Mouse (Mus musculus) lung, embryonic 14.5 days (tissue): Measurements from ENCODE around the gene Syngr3. TPM values are rescaled to one million over a fixed set of nuclear protein-coding genes. Genes with fewer than 3 reads are reported as not detected.
A peak's percentile ranks its signal among the peaks of the same experiment; 100 is the strongest.
"Not testable (repeated sequence)": the region's sequence is repeated elsewhere in the genome, so short reads cannot be mapped to it uniquely, and the experiment has no call there.

Source experiments
- ATAC-seq: fragments of 200-750 bp; cut with Nextera tagmentation; 2 replicates; pipeline ENCODE4 v1.8.0; 2017; ENCODE audit warnings: mild to moderate bottlenecking, moderate TSS enrichment, moderate library complexity; ENCODE audit not compliant: insufficient read depth
- DNase-seq: peaks from one replicate; pipeline ENCODE4 v3.0.0-alpha.2; 2015
- H3K27ac ChIP-seq: fragments of 300-500 bp; sonication (generic); 2 replicates; pipeline ENCODE4 v1.5.1; 2014; ENCODE audit warnings: low read depth, mild to moderate bottlenecking, moderate library complexity
- H3K27me3 ChIP-seq: fragments of 300-500 bp; sonication (generic); 2 replicates; pipeline ENCODE4 v1.6.1; 2014; ENCODE audit warnings: low read length, control low read depth; ENCODE audit not compliant: insufficient read depth
- H3K36me3 ChIP-seq: fragments of 300-500 bp; sonication (generic); 2 replicates; pipeline ENCODE4 v1.6.1; 2014; ENCODE audit warnings: control low read depth; ENCODE audit not compliant: insufficient read depth
- H3K4me1 ChIP-seq: fragments of 300-500 bp; sonication (generic); 2 replicates; pipeline ENCODE4 v1.6.1; 2014; ENCODE audit warnings: antibody characterized with exemption, control low read depth; ENCODE audit not compliant: insufficient read depth
- H3K4me2 ChIP-seq: fragments of 300-500 bp; sonication (generic); 2 replicates; pipeline ENCODE4 v1.6.1; 2014; ENCODE audit warnings: mild to moderate bottlenecking
- H3K4me3 ChIP-seq: fragments of 300-500 bp; sonication (generic); 2 replicates; pipeline ENCODE4 v1.5.1; 2014; ENCODE audit warnings: low read depth, low read length
- H3K9ac ChIP-seq: fragments of 300-500 bp; sonication (generic); 2 replicates; pipeline ENCODE4 v1.6.1; 2014
- H3K9me3 ChIP-seq: fragments of 300-500 bp; sonication (generic); 2 replicates; pipeline ENCODE4 v1.6.1; 2016; ENCODE audit warnings: low read depth, low read length, control low read depth
- CTCF ChIP-seq: IDR thresholded peaks from 2 replicates; pipeline ENCODE4 v1.5.1; 2016; ENCODE audit warnings: antibody characterized with exemption, low read depth
- WGBS: fragments of 180-500 bp; shearing (Covaris S2); extraction: QIAGEN DNeasy Blood & Tissue Kit; methylation state at CpG from one replicate; pipeline ENCODE4 v1.1.7; 2014; 5-methylcytosine and 5-hydroxymethylcytosine counted together
- polyA plus RNA-seq: library from polyadenylated mRNA; unstranded; fragments of >200 nt; fragmentation: Nextera tagmentation; extraction: Ambion mirVana; gene quantifications from 2 replicates; pipeline ENCODE4 v1.2.1, GENCODE M21; 2014

Syngr3 gene
- polyA plus RNA-seq, 1 experiment from 2014 or later = 0.83 TPM

GRCm38 (mm10) chr17:24719494-24720222 lies 29.9 kb upstream of the Syngr3 start:
- Histone ChIP-seq H3K36me3 (peaks cover 47% of the 10 kb centered on the region), H3K9me3 (no peaks in the 10 kb centered on the region), H3K4me3 (peak overlapping the region; percentile 90), H3K9ac (peak overlapping the region; percentile 95), H3K27ac (peak overlapping the region; percentile 91), H3K27me3 (no peaks in the 10 kb centered on the region), H3K4me1 (0 out of 2 replicates have a peak, but pooled peaks cover 9% of the 10 kb centered on the region), H3K4me2 (peak overlapping the region; percentile 86)
- WGBS = 0% methylated on average over 61 of the region's 61 CpGs
- TF ChIP-seq CTCF = no peak
- DNase-seq (peak; percentile 99), ATAC-seq (peak; percentile 97)

GRCm38 (mm10) chr17:24718938-24719337 lies 29.2 kb upstream of the Syngr3 start:
- WGBS = 58% methylated on average over 5 of the region's 5 CpGs
- ATAC-seq, H3K27ac ChIP-seq, H3K4me1 ChIP-seq, DNase-seq, H3K9me3 ChIP-seq, H3K27me3 ChIP-seq: not testable (repeated sequence)
- Histone ChIP-seq H3K36me3 (peaks cover 47% of the 10 kb centered on the region), H3K4me2 (peak overlapping the region; percentile 66), H3K4me3 (peak overlapping the region; percentile 90), H3K9ac (peak overlapping the region; percentile 95)
- TF ChIP-seq CTCF = peak; percentile 30; the same call in 1 of the 2 replicates

- H3K27ac ChIP-seq = no peak within 1 kb of the TSS
- no peaks in the 10 kb centered on the region for H3K27me3 ChIP-seq
- TF ChIP-seq CTCF = no peak
- ATAC-seq = no peak
- peak within 1 kb of the TSS; percentile 66 for H3K4me2 ChIP-seq
- DNase-seq = no peak
- 0 out of 2 replicates have a peak, but pooled peaks cover 7% of the 10 kb centered on the region for H3K4me1 ChIP-seq
- peak within 1 kb of the TSS; percentile 95 for H3K9ac ChIP-seq
- no peaks in the 10 kb centered on the region for H3K9me3 ChIP-seq
- WGBS = 80% methylated on average over 4 of the region's 4 CpGs
- peaks cover 47% of the 10 kb centered on the region for H3K36me3 ChIP-seq
- peak within 1 kb of the TSS; percentile 90 for H3K4me3 ChIP-seq
Observed at GRCm38 (mm10) chr17:24717943-24718342, 28.2 kb upstream of the Syngr3 start, which contains the start of the genes Rnf151 and Rps2. Rnf151 (minus strand) TSS chr17:24718063. Rps2 (plus strand) TSS chr17:24718116.

GRCm38 (mm10) chr17:24716166-24716682 lies 26.5 kb upstream of the Syngr3 start:
- TF ChIP-seq CTCF = no peak
- 96% methylated on average over 15 of the region's 15 CpGs for WGBS
- Histone ChIP-seq H3K27me3 (no peaks in the 10 kb centered on the region), H3K9me3 (no peaks in the 10 kb centered on the region), H3K4me3 (no peak overlapping the region), H3K4me2 (no peak overlapping the region), H3K4me1 (0 out of 2 replicates have a peak, but pooled peaks cover 5% of the 10 kb centered on the region), H3K36me3 (peaks cover 32% of the 10 kb centered on the region), H3K27ac (no peak overlapping the region), H3K9ac (no peak overlapping the region)
- DNase-seq (no peak), ATAC-seq (no peak)

GRCm38 (mm10) chr17:24715556-24715955 lies 25.8 kb upstream of the Syngr3 start:
- Histone ChIP-seq H3K9me3 (no peaks in the 10 kb centered on the region), H3K36me3 (peaks cover 26% of the 10 kb centered on the region; the same call in 1 of the 2 replicates), H3K4me3 (no peak overlapping the region), H3K27ac (no peak overlapping the region), H3K27me3 (no peaks in the 10 kb centered on the region), H3K4me1 (0 out of 2 replicates have a peak, but pooled peaks cover 4% of the 10 kb centered on the region), H3K9ac (no peak overlapping the region), H3K4me2 (no peak overlapping the region)
- WGBS = 84% methylated on average over 6 of the region's 6 CpGs
- TF ChIP-seq CTCF = no peak
- ATAC-seq (no peak), DNase-seq (no peak)

GRCm38 (mm10) chr17:24708646-24709045 lies 18.9 kb upstream of the Syngr3 start:
- no peaks in the 10 kb centered on the region for H3K9me3 ChIP-seq
- H3K27me3 ChIP-seq = no peaks in the 10 kb centered on the region
- H3K4me2 ChIP-seq = no peak overlapping the region
- H3K9ac ChIP-seq = no peak overlapping the region
- 29% methylated on average over 2 of the region's 2 CpGs for WGBS
- peak; percentile 73 for DNase-seq
- no peak for ATAC-seq
- peaks cover 18% of the 10 kb centered on the region for H3K36me3 ChIP-seq
- TF ChIP-seq CTCF = peak; percentile 58
- no peaks in the 10 kb centered on the region for H3K4me1 ChIP-seq
- H3K27ac ChIP-seq = no peak overlapping the region
- no peak overlapping the region for H3K4me3 ChIP-seq

GRCm38 (mm10) chr17:24707801-24708425 lies 18.2 kb upstream of the Syngr3 start:
- Histone ChIP-seq H3K4me2 (peak overlapping the region; percentile 63), H3K36me3 (peaks cover 21% of the 10 kb centered on the region), H3K9me3 (no peaks in the 10 kb centered on the region), H3K27ac (peak overlapping the region; percentile 79), H3K9ac (peak overlapping the region; percentile 74), H3K4me1 (no peaks in the 10 kb centered on the region), H3K4me3 (peak overlapping the region; percentile 81), H3K27me3 (no peaks in the 10 kb centered on the region)
- DNase-seq = no peak
- ATAC-seq = peak; percentile 53; the same call in 1 of the 2 replicates
- no peak for TF ChIP-seq CTCF
- WGBS = 4% methylated on average over 24 of the region's 24 CpGs
